In genomic region chr2:38637716-38638267, GRCm38 (mm10) we compare ENCODE assay signal across 14 mouse cellular contexts. TPM values are rescaled to one million over a fixed set of nuclear protein-coding genes. Genes with fewer than 3 reads are reported as not detected.
DNase-seq lines count a peak whose midpoint lies in the region; ATAC-seq and TF ChIP-seq lines count a peak whose summit lies in the region.
"Had no signal": no experiment of that assay in that cellular context is flagged by ENCODE, and none has a peak within 500 bp of the region (broad histone marks: within the 10 kb centered on the region; RNA-seq: fewer than 3 reads in every experiment).

No protein-coding gene starts in this region.

- no peaks in the 10 kb centered on the region for H3K9me3 ChIP-seq in forebrain, embryonic 11.5 days (ENCODE audit: control insufficient read depth, low read length)
- no peaks in the 10 kb centered on the region for H3K9me3 ChIP-seq in forebrain, embryonic 10.5 days
- H3K9me3 ChIP-seq in CH12.LX (replicated peaks; ENCODE audit: low read length) = no peaks in the 10 kb centered on the region
- H3K9me3 ChIP-seq: limb, embryonic 15.5 days; neural tube, embryonic 12.5 days had no signal

- dilution Hi-C loops in CH12.LX (cut with MboI; ENCODE audit: extremely low pct_ligation_motif_present, extremely low pct_unique_long_range_greater_than_20kb, low sequenced_read_pairs) = no loop called here

- H3K27me3 ChIP-seq in forebrain, embryonic 11.5 days (ENCODE audit: control insufficient read depth, insufficient read depth, low read length) = no peaks in the 10 kb centered on the region
- H3K27me3 ChIP-seq in forebrain, embryonic 10.5 days (ENCODE audit: poor library complexity, severe bottlenecking) = no peaks in the 10 kb centered on the region
- no peaks in the 10 kb centered on the region for H3K27me3 ChIP-seq in CH12.LX (replicated peaks)
- H3K27me3 ChIP-seq: limb, embryonic 15.5 days; neural tube, embryonic 12.5 days had no signal

- TF ChIP-seq POLR2A in CH12.LX (IDR thresholded peaks at IDR 0.05; ENCODE audit: low read depth, low read length) = no peak

- TF ChIP-seq CTCF in left cerebral cortex, adult 2 months (IDR thresholded peaks at IDR 0.05) = peak; percentile 78
- peak; percentile 13 to 52; a peak in 3 of 4 replicates for TF ChIP-seq CTCF in CH12.LX (conservative IDR thresholded peaks at IDR 0.05 in 1 of 2, IDR thresholded peaks at IDR 0.05 in 1 of 2; ENCODE audit: low read depth in 2 of 2, low read length in 2 of 2)

- TF ChIP-seq EP300 in CH12.LX (IDR thresholded peaks at IDR 0.05; ENCODE audit: low read length) = no peak

- ATAC-seq in forebrain, embryonic 11.5 days (replicated peaks; ENCODE audit: low FRiP score) = no peak
- 0 out of 2 replicates have a peak, but pooled peaks have one; percentile 34 for ATAC-seq in megakaryocyte progenitor cell, adult 5-6 weeks (replicated peaks; ENCODE audit: poor library complexity)

- 86% methylated on average over 4 of the region's 4 CpGs for WGBS in forebrain, embryonic 11.5 days
- WGBS in forebrain, embryonic 10.5 days = 91% methylated on average over 4 of the region's 4 CpGs

- H3K4me2 ChIP-seq in forebrain, embryonic 11.5 days (ENCODE audit: low read depth, low read length, severe bottlenecking) = no peak overlapping the region
- no peak overlapping the region for H3K4me2 ChIP-seq in CH12.LX (ENCODE audit: insufficient read depth, low read depth, poor library complexity, severe bottlenecking)
- H3K4me2 ChIP-seq: limb, embryonic 15.5 days; neural tube, embryonic 12.5 days had no signal

- peak; percentile 45 for DNase-seq in forebrain, embryonic 11.5 days (ENCODE audit: low spot score)
- no peak for DNase-seq in forebrain, embryonic 10.5 days (ENCODE audit: extremely low spot score, low spot score)
- DNase-seq in left cerebral cortex, adult 2 months (ENCODE audit: extremely low spot score in 1 of 2, low spot score in 2 of 2) = no peak
- DNase-seq in left cerebral cortex, postnatal 10 days (ENCODE audit: extremely low spot score in 1 of 2, low spot score in 2 of 2) = no peak
- no peak for DNase-seq in CH12.LX (ENCODE audit: extremely low read depth)
- DNase-seq in cerebellum, adult 9-10 months = no peak
- no peak for DNase-seq in thymus, postnatal 25 days
- DNase-seq: gastrocnemius, postnatal 25 days; heart, postnatal 10 days; kidney, adult 9 months had no signal

- no peak overlapping the region for H3K27ac ChIP-seq in forebrain, embryonic 11.5 days (ENCODE audit: low read depth, low read length)
- H3K27ac ChIP-seq in forebrain, embryonic 10.5 days = no peak overlapping the region
- H3K27ac ChIP-seq in left cerebral cortex, adult 2 months = no peak overlapping the region
- H3K27ac ChIP-seq in CH12.LX (ENCODE audit: insufficient read depth, low read depth) = no peak overlapping the region
- H3K27ac ChIP-seq: limb, embryonic 15.5 days; macrophage; neural tube, embryonic 12.5 days had no signal

- peaks cover 6% of the 10 kb centered on the region; the same call in 1 of the 2 replicates for H3K36me3 ChIP-seq in forebrain, embryonic 11.5 days (ENCODE audit: control insufficient read depth, insufficient read depth, low read length)
- H3K36me3 ChIP-seq in forebrain, embryonic 10.5 days (replicated peaks) = peaks cover 93% of the 10 kb centered on the region
- peaks cover 65 to 90% of the 10 kb centered on the region in 2 experiments for H3K36me3 ChIP-seq in CH12.LX (replicated peaks in 1 of 2; ENCODE audit: control insufficient read depth in 1 of 2, insufficient read depth in 1 of 2, low read length in 1 of 2)

- H3K4me3 ChIP-seq in forebrain, embryonic 11.5 days (ENCODE audit: low read depth, low read length) = no peak overlapping the region
- no peak overlapping the region for H3K4me3 ChIP-seq in forebrain, embryonic 10.5 days
- no peak overlapping the region for H3K4me3 ChIP-seq in left cerebral cortex, adult 2 months
- no peak overlapping the region for H3K4me3 ChIP-seq in CH12.LX (replicated peaks in 1 of 3; ENCODE audit: low read depth in 2 of 3, low read length in 2 of 3, poor library complexity in 1 of 3)
- H3K4me3 ChIP-seq: limb, embryonic 15.5 days; neural tube, embryonic 12.5 days had no signal

- H3K4me1 ChIP-seq in forebrain, embryonic 11.5 days (replicated peaks; ENCODE audit: control insufficient read depth, insufficient read depth, low read length) = no peaks in the 10 kb centered on the region
- peaks cover 10% of the 10 kb centered on the region for H3K4me1 ChIP-seq in forebrain, embryonic 10.5 days
- H3K4me1 ChIP-seq in CH12.LX (ENCODE audit: control insufficient read depth in 1 of 2, insufficient read depth in 2 of 2) = peaks cover 0 to 13% of the 10 kb centered on the region in 2 experiments; a peak in 1 of 4 replicates

- TF ChIP-seq RAD21 in CH12.LX (IDR thresholded peaks at IDR 0.05; ENCODE audit: low read depth, low read length) = no peak; the same call in 1 of the 2 replicates

- in situ Hi-C loops in CH12.LX (cut with MboI; ENCODE audit: low pct_ligation_motif_present, low pct_unique_long_range_greater_than_20kb, low sequenced_read_pairs) = no loop called here

- H3K79me2 ChIP-seq in CH12.LX (replicated peaks; ENCODE audit: control insufficient read depth, extremely low read depth, insufficient read depth, poor library complexity, severe bottlenecking) = peaks cover 35% of the 10 kb centered on the region

- no peak overlapping the region for H3K9ac ChIP-seq in forebrain, embryonic 11.5 days (ENCODE audit: low read length)
- H3K9ac ChIP-seq in CH12.LX (ENCODE audit: insufficient read depth, low read depth) = no peak overlapping the region
- H3K9ac ChIP-seq: limb, embryonic 15.5 days; neural tube, embryonic 12.5 days had no signal

- intact Hi-C loops in left cerebral cortex, adult 2 months (cut with DNase I) = no loop called here
- intact Hi-C loops in left cerebral cortex, postnatal 10 days (cut with DNase I) = no loop called here

TF ChIP-seq in CH12.LX, 34 proteins besides CTCF, POLR2A, EP300 and RAD21:
- TF ChIP-seq ZMIZ1 (IDR thresholded peaks at IDR 0.05; ENCODE audit: low read depth, low read length) (no peak), ZNF384 (IDR thresholded peaks at IDR 0.05; ENCODE audit: low read depth, low read length) (peak; percentile 59; the same call in 1 of the 2 replicates), TCF12 (IDR thresholded peaks at IDR 0.05; ENCODE audit: low read depth, low read length) (no peak)

RNA-seq across cellular contexts. Expression of gene Psmb7, which starts 6.1 kb away (rescaled TPM):
- 333 and 341 TPM in 2 replicates for polyA plus RNA-seq in forebrain, embryonic 11.5 days (2014; fragmentation: Nextera tagmentation; extraction: Ambion mirVana)
- 335 and 344 TPM in 2 replicates for polyA plus RNA-seq in forebrain, embryonic 10.5 days (2016; fragmentation: Nextera tagmentation; extraction: Ambion mirVana)
- 100 to 1,000 TPM; 168 to 203 TPM for total RNA-seq in left cerebral cortex, adult 2 months (2021)
- 100 to 1,000 TPM; 256 TPM for total RNA-seq in left cerebral cortex, postnatal 10 days (2021)
- total RNA-seq in CH12.LX (2012; rRNA removed) (334 and 386 TPM in 2 replicates), CH12.LX (2014; rRNA removed) (415 and 457 TPM in 2 replicates)
- polyA plus RNA-seq in CH12.LX (2012; ENCODE audit: insufficient read length, low read depth) = 375 and 389 TPM in 2 replicates
- 251 and 258 TPM in 2 replicates for total RNA-seq in megakaryocyte progenitor cell, adult 5-6 weeks (2015)
- 275 and 310 TPM in 2 replicates for total RNA-seq in megakaryocyte progenitor cell, adult 5-6 weeks (2017)
